Mouse (Mus musculus) bone marrow, adult 2 months (tissue): Measurements from ENCODE around the gene Casc3. TPM values are rescaled to one million over a fixed set of nuclear protein-coding genes. Genes with fewer than 3 reads are reported as not detected.

ENCODE experiments used
- H3K27ac ChIP-seq: fragments of 200-500 bp; 2 replicates; pipeline ENCODE4 v1.5.1; 2012; ENCODE audit warnings: low read depth, mild to moderate bottlenecking, control low read depth, inconsistent platforms, low read length; ENCODE audit not compliant: control insufficient read depth, poor library complexity, insufficient read depth
- H3K4me1 ChIP-seq: fragments of 200-500 bp; 2 replicates; pipeline ENCODE4 v1.6.1; 2011; ENCODE audit warnings: low read length; ENCODE audit not compliant: control insufficient read depth, insufficient read depth
- H3K4me3 ChIP-seq: fragments of 200-500 bp; replicated peaks from 2 replicates; pipeline ENCODE3; 2011; ENCODE audit warnings: mild to moderate bottlenecking, low read depth, low read length, control low read depth; ENCODE audit not compliant: control insufficient read depth
- CTCF ChIP-seq: fragments of 200-500 bp; IDR thresholded peaks from 2 replicates; pipeline ENCODE4 v1.5.1; 2011; ENCODE audit warnings: low read length, control low read depth; ENCODE audit not compliant: control insufficient read depth, insufficient read depth
- POLR2A ChIP-seq: fragments of 200-500 bp; IDR thresholded peaks from 2 replicates; pipeline ENCODE4 v1.6.1; 2011; ENCODE audit warnings: low read depth, mild to moderate bottlenecking, control low read depth, low read length, borderline replicate concordance; ENCODE audit not compliant: control insufficient read depth
- WGBS: fragments of 180-500 bp; shearing (Covaris S2); methylation state at CpG from one replicate; pipeline ENCODE4 v1.1.7; 2018; 5-methylcytosine and 5-hydroxymethylcytosine counted together
- polyA plus RNA-seq: library from polyadenylated mRNA; stranded (reverse); fragments of >200 nt; gene quantifications from 2 replicates; pipeline ENCODE4 v1.2.4, GENCODE M21; 2011; ENCODE audit warnings: low replicate concordance; ENCODE audit not compliant: missing spikeins, insufficient read depth, insufficient read length

The Casc3 gene
- polyA plus RNA-seq, 1 experiment: 38.5 TPM

GRCm38 (mm10) chr11:98838512-98838911 is 33.8 kb downstream of the Casc3 start:
- Histone ChIP-seq H3K4me3 (no peak overlapping the region), H3K27ac (no peak overlapping the region), H3K4me1 (no peaks in the 10 kb centered on the region; the same call in none of the 2 replicates)
- 76% methylated on average over 9 of the region's 9 CpGs for WGBS
- TF ChIP-seq CTCF (no peak), POLR2A (no peak)

- 56% methylated on average over 6 of the region's 6 CpGs for WGBS
- TF ChIP-seq CTCF (no peak), POLR2A (no peak)
- H3K27ac ChIP-seq: no peak overlapping the region
- no peaks in the 10 kb centered on the region; the same call in none of the 2 replicates for H3K4me1 ChIP-seq
- no peak overlapping the region for H3K4me3 ChIP-seq
These were observed 34.7 kb downstream of the Casc3 start for GRCm38 (mm10) chr11:98839402-98839801.

GRCm38 (mm10) chr11:98839897-98840296 is 35.2 kb downstream of the Casc3 start:
- 63% methylated on average over 10 of the region's 10 CpGs for WGBS
- no peak overlapping the region for H3K4me3 ChIP-seq
- TF ChIP-seq CTCF: no peak
- TF ChIP-seq POLR2A: no peak
- H3K4me1 ChIP-seq: no peaks in the 10 kb centered on the region; the same call in none of the 2 replicates
- H3K27ac ChIP-seq: no peak overlapping the region

- no peak for TF ChIP-seq POLR2A
- TF ChIP-seq CTCF: no peak
- WGBS: 85% methylated on average over 13 of the region's 13 CpGs
- Histone ChIP-seq H3K4me3 (no peak overlapping the region), H3K27ac (no peak overlapping the region), H3K4me1 (no peaks in the 10 kb centered on the region)
These were observed 41.3 kb downstream of the Casc3 start for GRCm38 (mm10) chr11:98846016-98846415.

GRCm38 (mm10) chr11:98846865-98847604 is 42.3 kb downstream of the Casc3 start:
- H3K4me1 ChIP-seq: no peaks in the 10 kb centered on the region
- H3K27ac ChIP-seq: no peak overlapping the region
- 83% methylated on average over 19 of the region's 19 CpGs for WGBS
- H3K4me3 ChIP-seq: no peak overlapping the region
- no peak for TF ChIP-seq CTCF
- TF ChIP-seq POLR2A: no peak

- Histone ChIP-seq H3K4me3 (no peak overlapping the region), H3K4me1 (no peaks in the 10 kb centered on the region), H3K27ac (no peak overlapping the region)
- WGBS: 43% methylated on average over 19 of the region's 19 CpGs
- TF ChIP-seq POLR2A (no peak), CTCF (no peak)
These were observed 44.6 kb downstream of the Casc3 start for GRCm38 (mm10) chr11:98849196-98849894.

- no peak overlapping the region for H3K27ac ChIP-seq
- H3K4me1 ChIP-seq: no peaks in the 10 kb centered on the region
- TF ChIP-seq CTCF (no peak), POLR2A (no peak)
- H3K4me3 ChIP-seq: no peak overlapping the region
- 69% methylated on average over 26 of the region's 26 CpGs for WGBS
These were observed 45.7 kb downstream of the Casc3 start for GRCm38 (mm10) chr11:98850100-98851093.

- Histone ChIP-seq H3K27ac (no peak overlapping the region), H3K4me3 (no peak overlapping the region), H3K4me1 (no peaks in the 10 kb centered on the region)
- 87% methylated on average over 8 of the region's 8 CpGs for WGBS
- no peak for TF ChIP-seq CTCF
- TF ChIP-seq POLR2A: no peak
These were observed 49.4 kb downstream of the Casc3 start for GRCm38 (mm10) chr11:98854116-98854515.
